Mouse (Mus musculus) hindbrain, postnatal 0 days (tissue): ENCODE results near the gene Ncoa1. TPM values are rescaled to one million over a fixed set of nuclear protein-coding genes. Genes with fewer than 3 reads are reported as not detected.
"Not testable (repeated sequence)": the region's sequence is repeated elsewhere in the genome, so short reads cannot be mapped to it uniquely, and the experiment has no call there.

Source experiments
- ATAC-seq: fragments of 200-750 bp; cut with Nextera tagmentation; 2 replicates; pipeline ENCODE4 v1.8.0; 2017; ENCODE audit warnings: mild to moderate bottlenecking, moderate TSS enrichment, moderate library complexity
- DNase-seq: peaks from one replicate; pipeline ENCODE4 v3.0.0-alpha.2; 2015; ENCODE audit warnings: low spot score
- H3K27ac ChIP-seq: fragments of 300-500 bp; sonication (generic); 2 replicates; pipeline ENCODE4 v1.5.1; 2014; ENCODE audit warnings: mild to moderate bottlenecking
- H3K27me3 ChIP-seq: fragments of 300-500 bp; sonication (generic); 2 replicates; pipeline ENCODE4 v1.6.1; 2014; ENCODE audit warnings: low read length, mixed read lengths; ENCODE audit not compliant: insufficient read depth
- H3K36me3 ChIP-seq: fragments of 300-500 bp; sonication (generic); 2 replicates; pipeline ENCODE4 v1.6.1; 2014; ENCODE audit warnings: low read length, mixed read lengths; ENCODE audit not compliant: insufficient read depth
- H3K4me1 ChIP-seq: fragments of 300-500 bp; sonication (generic); 2 replicates; pipeline ENCODE4 v1.6.1; 2014; ENCODE audit warnings: antibody characterized with exemption, low read length, mixed read lengths; ENCODE audit not compliant: insufficient read depth
- H3K4me2 ChIP-seq: fragments of 300-500 bp; sonication (generic); 2 replicates; pipeline ENCODE4 v1.6.1; 2014; ENCODE audit warnings: low read depth, mild to moderate bottlenecking, low read length, moderate library complexity, mixed read lengths
- H3K4me3 ChIP-seq: fragments of 300-500 bp; sonication (generic); 2 replicates; pipeline ENCODE4 v1.5.1; 2014; ENCODE audit warnings: low read length
- H3K9ac ChIP-seq: fragments of 300-500 bp; sonication (generic); replicated peaks from 2 replicates; pipeline ENCODE4 v1.6.1; 2014; ENCODE audit warnings: mild to moderate bottlenecking, low read length, moderate library complexity, mixed read lengths
- H3K9me3 ChIP-seq: fragments of 300-500 bp; sonication (generic); 2 replicates; pipeline ENCODE4 v1.6.1; 2016; ENCODE audit warnings: low read length, mixed read lengths
- CTCF ChIP-seq: IDR thresholded peaks from 2 replicates; pipeline ENCODE4 v1.5.1; 2016; ENCODE audit warnings: antibody characterized with exemption, control low read depth, low read depth
- WGBS: fragments of 180-500 bp; shearing (Covaris S2); extraction: QIAGEN DNeasy Blood & Tissue Kit; methylation state at CpG from one replicate; pipeline ENCODE4 v1.1.7; 2014; 5-methylcytosine and 5-hydroxymethylcytosine counted together
- polyA plus RNA-seq: library from polyadenylated mRNA; unstranded; fragments of >200 nt; fragmentation: Nextera tagmentation; extraction: Ambion mirVana; gene quantifications from 2 replicates; pipeline ENCODE4 v1.2.1, GENCODE M21; 2015
- total RNA-seq: library from RNA; depleted of rRNA; stranded (reverse); fragments of >200 nt; gene quantifications from 2 replicates; pipeline ENCODE4 v1.2.3, GENCODE M21; 2014

The Ncoa1 gene
- total and polyA plus RNA-seq, 2 experiments from 2014 or later: 14.2 to 38.5 TPM

- ATAC-seq (no peak), DNase-seq (no peak)
- peaks cover 33% of the 10 kb centered on the region for H3K36me3 ChIP-seq
Measured at GRCm38 (mm10) chr12:4271078-4271477, 205.9 kb downstream of the Ncoa1 start.

GRCm38 (mm10) chr12:4267765-4268164, 209.2 kb downstream of the Ncoa1 start:
- peaks cover 27% of the 10 kb centered on the region for H3K36me3 ChIP-seq
- 0 out of 2 replicates have a peak, but pooled peaks cover 3% of the 10 kb centered on the region for H3K9me3 ChIP-seq
- H3K4me3 ChIP-seq: no peak overlapping the region
- DNase-seq (peak; percentile 41), ATAC-seq (no peak)
- H3K9ac ChIP-seq: no peak overlapping the region
- 96% methylated on average over 4 of the region's 4 CpGs for WGBS
- H3K4me1 ChIP-seq: no peaks in the 10 kb centered on the region
- no peak for TF ChIP-seq CTCF
- H3K27me3 ChIP-seq: no peaks in the 10 kb centered on the region
- H3K27ac ChIP-seq: no peak overlapping the region
- H3K4me2 ChIP-seq: no peak overlapping the region

More at GRCm38 (mm10) chr12:4271078-4271477, 205.9 kb downstream of the Ncoa1 start:
- 87% methylated on average over 6 of the region's 6 CpGs for WGBS
- H3K9me3 ChIP-seq: 0 out of 2 replicates have a peak, but pooled peaks cover 3% of the 10 kb centered on the region
- no peaks in the 10 kb centered on the region for H3K4me1 ChIP-seq
- no peak overlapping the region for H3K4me2 ChIP-seq
- no peak for TF ChIP-seq CTCF
- no peak overlapping the region for H3K4me3 ChIP-seq
- no peaks in the 10 kb centered on the region for H3K27me3 ChIP-seq
- no peak overlapping the region for H3K9ac ChIP-seq
- H3K27ac ChIP-seq: no peak overlapping the region

DNA sequence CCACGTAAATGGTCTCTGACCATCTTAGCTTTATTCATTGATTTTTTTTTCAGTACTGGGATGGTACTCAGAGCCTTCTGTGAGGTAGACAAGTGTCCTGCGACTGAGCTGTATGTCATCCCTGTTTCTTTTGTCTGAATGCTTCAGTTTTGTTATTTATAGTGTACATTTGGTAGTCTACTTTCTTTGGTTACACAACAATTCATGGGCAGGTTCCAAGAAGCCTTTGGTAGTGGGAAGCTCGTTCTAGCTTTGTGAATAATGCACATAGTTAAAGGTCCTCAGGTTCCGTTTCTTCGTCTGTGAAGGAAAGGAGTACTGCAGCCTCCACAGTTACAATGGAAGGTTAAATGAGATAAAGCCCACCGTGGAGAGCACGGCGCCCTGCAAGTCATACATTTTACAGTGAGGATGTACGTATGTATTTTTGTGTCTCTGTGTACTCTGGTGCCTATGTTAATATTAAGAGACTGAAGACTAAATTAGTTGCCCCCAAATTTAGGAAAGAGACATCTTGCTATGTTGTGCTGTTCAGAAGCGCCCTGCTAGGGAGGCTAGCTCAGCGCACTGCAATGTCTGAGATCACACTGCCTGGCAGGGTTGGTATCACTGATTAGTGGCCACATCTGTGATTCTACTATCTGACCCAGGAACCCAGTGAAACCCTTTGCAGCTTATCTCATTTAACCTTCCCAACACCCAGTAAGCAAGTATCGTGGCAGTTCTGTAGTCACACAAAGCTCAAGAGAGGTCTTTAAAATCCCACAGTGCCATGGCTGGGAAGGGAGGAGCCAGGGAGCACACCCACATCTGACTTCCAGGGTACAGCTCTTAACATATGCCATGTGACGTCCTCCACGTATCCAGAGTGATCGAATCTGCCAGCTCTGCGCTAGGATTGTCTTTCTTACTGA, 224.0 kb downstream of the Ncoa1 start:
- H3K27me3 ChIP-seq: no peaks in the 10 kb centered on the region
- 91% methylated on average over 16 of the region's 16 CpGs for WGBS
- DNase-seq (no peak), ATAC-seq (no peak)
- no peaks in the 10 kb centered on the region for H3K9me3 ChIP-seq
- H3K4me1 ChIP-seq: no peaks in the 10 kb centered on the region
- H3K27ac ChIP-seq: no peak overlapping the region
- peaks cover 29% of the 10 kb centered on the region for H3K36me3 ChIP-seq
- no peak for TF ChIP-seq CTCF
- H3K9ac ChIP-seq: no peak overlapping the region
- H3K4me3 ChIP-seq: no peak overlapping the region
- no peak overlapping the region for H3K4me2 ChIP-seq

DNA sequence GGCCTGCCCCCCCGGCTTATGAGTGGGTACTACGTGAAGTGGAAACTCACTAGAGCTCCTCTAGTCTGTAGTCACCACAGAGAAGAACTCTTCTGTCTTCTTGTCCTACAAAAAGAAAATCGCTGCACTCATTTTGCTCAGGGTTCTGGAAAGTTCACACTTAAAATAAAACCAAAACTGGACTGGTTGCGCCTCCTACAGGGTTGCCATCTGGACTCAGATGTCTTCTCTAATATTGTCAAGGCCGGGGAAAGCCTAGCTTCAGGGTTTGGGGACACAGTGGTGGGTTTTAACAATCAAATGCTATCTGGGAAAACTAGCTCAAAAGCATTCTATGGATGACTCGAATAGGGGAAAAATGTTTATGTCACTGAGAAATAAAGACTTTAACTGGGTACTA, 227.2 kb downstream of the Ncoa1 start:
- Histone ChIP-seq H3K9ac (no peak overlapping the region), H3K27ac (no peak overlapping the region), H3K36me3 (peaks cover 31% of the 10 kb centered on the region), H3K27me3 (no peaks in the 10 kb centered on the region), H3K9me3 (no peaks in the 10 kb centered on the region), H3K4me3 (no peak overlapping the region), H3K4me2 (no peak overlapping the region), H3K4me1 (no peaks in the 10 kb centered on the region)
- ATAC-seq (no peak), DNase-seq (peak; percentile 4)
- 77% methylated on average over 6 of the region's 6 CpGs for WGBS
- no peak for TF ChIP-seq CTCF

DNA sequence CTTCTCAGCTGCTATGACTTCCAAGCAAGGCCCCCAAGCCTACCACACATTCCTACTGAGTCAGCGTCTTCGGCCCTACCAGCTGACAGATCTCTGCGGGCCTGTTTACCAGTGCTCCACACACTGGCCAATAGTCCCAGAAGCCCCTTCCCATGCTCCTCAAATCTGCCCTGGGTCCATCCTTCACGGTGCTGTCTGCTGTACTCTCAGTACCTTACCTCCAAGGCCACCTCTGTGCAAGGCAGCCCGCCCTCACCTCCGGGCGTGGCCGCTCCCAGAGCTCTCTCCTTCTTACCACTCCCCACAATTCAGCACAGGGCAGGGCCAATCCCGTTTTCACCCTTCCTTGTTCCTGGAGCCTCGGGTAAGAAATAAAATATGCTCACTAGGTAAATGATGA, 231.2 kb downstream of the Ncoa1 start:
- no peaks in the 10 kb centered on the region for H3K9me3 ChIP-seq
- 90% methylated on average over 10 of the region's 10 CpGs for WGBS

DNA sequence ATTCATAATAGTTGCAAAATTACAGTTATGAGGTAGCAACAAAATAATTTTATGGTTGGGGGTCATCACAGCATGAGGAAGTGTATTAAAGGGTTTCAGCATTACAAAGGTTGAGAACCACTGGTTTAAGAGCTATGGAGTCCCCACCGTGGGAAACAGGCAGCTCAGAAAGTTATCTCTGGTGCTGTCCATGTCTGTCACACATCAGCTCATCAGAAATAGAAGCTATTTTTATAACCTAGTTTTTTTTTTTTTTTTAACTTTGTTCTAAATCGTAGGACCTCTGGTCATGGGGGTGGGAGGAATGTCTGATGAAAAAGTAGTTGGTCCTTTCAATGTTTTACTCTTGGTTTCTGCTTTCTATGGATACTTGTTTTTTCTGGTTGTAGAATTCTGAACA, 233.2 kb downstream of the Ncoa1 start:
- H3K27me3 ChIP-seq: no peaks in the 10 kb centered on the region
- no peak for ATAC-seq
- H3K36me3 ChIP-seq: peaks cover 8% of the 10 kb centered on the region; the same call in 1 of the 2 replicates
- H3K4me3 ChIP-seq: no peak overlapping the region
- H3K27ac ChIP-seq: no peak overlapping the region
- no peaks in the 10 kb centered on the region for H3K9me3 ChIP-seq
- WGBS: 72% methylated on average over 2 of the region's 2 CpGs
- no peak for TF ChIP-seq CTCF
- H3K4me1 ChIP-seq: no peaks in the 10 kb centered on the region
- no peak for DNase-seq
- H3K4me2 ChIP-seq: no peak overlapping the region
- H3K9ac ChIP-seq: no peak overlapping the region

More for the DNA sequence above, 231.2 kb downstream of the Ncoa1 start:
- ATAC-seq: peak; percentile 58; the same call in 1 of the 2 replicates
- Histone ChIP-seq H3K4me1 (no peaks in the 10 kb centered on the region), H3K36me3 (peaks cover 9% of the 10 kb centered on the region; the same call in 1 of the 2 replicates), H3K9ac (no peak overlapping the region), H3K4me3 (no peak overlapping the region), H3K4me2 (no peak overlapping the region), H3K27ac (no peak overlapping the region), H3K27me3 (no peaks in the 10 kb centered on the region)
- no peak for TF ChIP-seq CTCF
- DNase-seq: no peak

GRCm38 (mm10) chr12:4240281-4240680, 236.7 kb downstream of the Ncoa1 start:
- not testable (repeated sequence) for H3K27ac ChIP-seq, DNase-seq, H3K4me3 ChIP-seq, H3K4me1 ChIP-seq, H3K9ac ChIP-seq, H3K27me3 ChIP-seq, H3K36me3 ChIP-seq, H3K4me2 ChIP-seq, H3K9me3 ChIP-seq, ATAC-seq
- WGBS: 58% methylated on average over 8 of the region's 8 CpGs
